Mouse (Mus musculus) lung, embryonic 14.5 days (tissue): ENCODE measurements around the gene Gm266. TPM values are rescaled to one million over a fixed set of nuclear protein-coding genes. Genes with fewer than 3 reads are reported as not detected.
A peak's percentile ranks its signal among the peaks of the same experiment; 100 is the strongest.
"Not testable (repeated sequence)": the region's sequence is repeated elsewhere in the genome, so short reads cannot be mapped to it uniquely, and the experiment has no call there.

Experiments used
- ATAC-seq: fragments of 200-750 bp; cut with Nextera tagmentation; 2 replicates; pipeline ENCODE4 v1.8.0; 2017; ENCODE audit warnings: mild to moderate bottlenecking, moderate TSS enrichment, moderate library complexity; ENCODE audit not compliant: insufficient read depth
- DNase-seq: peaks from one replicate; pipeline ENCODE4 v3.0.0-alpha.2; 2015
- H3K27ac ChIP-seq: fragments of 300-500 bp; sonication (generic); 2 replicates; pipeline ENCODE4 v1.5.1; 2014; ENCODE audit warnings: low read depth, mild to moderate bottlenecking, moderate library complexity
- H3K27me3 ChIP-seq: fragments of 300-500 bp; sonication (generic); 2 replicates; pipeline ENCODE4 v1.6.1; 2014; ENCODE audit warnings: low read length, control low read depth; ENCODE audit not compliant: insufficient read depth
- H3K36me3 ChIP-seq: fragments of 300-500 bp; sonication (generic); 2 replicates; pipeline ENCODE4 v1.6.1; 2014; ENCODE audit warnings: control low read depth; ENCODE audit not compliant: insufficient read depth
- H3K4me1 ChIP-seq: fragments of 300-500 bp; sonication (generic); 2 replicates; pipeline ENCODE4 v1.6.1; 2014; ENCODE audit warnings: antibody characterized with exemption, control low read depth; ENCODE audit not compliant: insufficient read depth
- H3K4me2 ChIP-seq: fragments of 300-500 bp; sonication (generic); 2 replicates; pipeline ENCODE4 v1.6.1; 2014; ENCODE audit warnings: mild to moderate bottlenecking
- H3K4me3 ChIP-seq: fragments of 300-500 bp; sonication (generic); 2 replicates; pipeline ENCODE4 v1.5.1; 2014; ENCODE audit warnings: low read depth, low read length
- H3K9ac ChIP-seq: fragments of 300-500 bp; sonication (generic); 2 replicates; pipeline ENCODE4 v1.6.1; 2014
- H3K9me3 ChIP-seq: fragments of 300-500 bp; sonication (generic); 2 replicates; pipeline ENCODE4 v1.6.1; 2016; ENCODE audit warnings: low read depth, low read length, control low read depth
- CTCF ChIP-seq: IDR thresholded peaks from 2 replicates; pipeline ENCODE4 v1.5.1; 2016; ENCODE audit warnings: antibody characterized with exemption, low read depth
- WGBS: fragments of 180-500 bp; shearing (Covaris S2); extraction: QIAGEN DNeasy Blood & Tissue Kit; methylation state at CpG from one replicate; pipeline ENCODE4 v1.1.7; 2014; 5-methylcytosine and 5-hydroxymethylcytosine counted together
- polyA plus RNA-seq: library from polyadenylated mRNA; unstranded; fragments of >200 nt; fragmentation: Nextera tagmentation; extraction: Ambion mirVana; gene quantifications from 2 replicates; pipeline ENCODE4 v1.2.1, GENCODE M21; 2014

Gene Gm266
- polyA plus RNA-seq, 1 experiment from 2014 or later: 10.8 TPM

GRCm38 (mm10) chr12:111514231-111514792 is 28.7 kb upstream of the Gm266 start:
- Histone ChIP-seq H3K9ac (no peak overlapping the region), H3K4me2 (no peak overlapping the region), H3K9me3 (no peaks in the 10 kb centered on the region), H3K27ac (peak overlapping the region; percentile 27; the same call in 1 of the 2 replicates), H3K27me3 (no peaks in the 10 kb centered on the region), H3K36me3 (no peaks in the 10 kb centered on the region), H3K4me1 (no peaks in the 10 kb centered on the region), H3K4me3 (no peak overlapping the region)
- WGBS: 58% methylated on average over 7 of the region's 7 CpGs
- no peak for DNase-seq
- no peak for TF ChIP-seq CTCF
- no peak for ATAC-seq

GRCm38 (mm10) chr12:111513673-111514072 is 28.1 kb upstream of the Gm266 start:
- Histone ChIP-seq H3K9me3 (no peaks in the 10 kb centered on the region), H3K27me3 (no peaks in the 10 kb centered on the region), H3K4me1 (no peaks in the 10 kb centered on the region), H3K36me3 (no peaks in the 10 kb centered on the region), H3K27ac (no peak overlapping the region), H3K4me2 (no peak overlapping the region), H3K9ac (no peak overlapping the region), H3K4me3 (no peak overlapping the region)
- no peak for TF ChIP-seq CTCF
- 59% methylated on average over 5 of the region's 5 CpGs for WGBS
- no peak for DNase-seq
- ATAC-seq: no peak

- no peak for ATAC-seq
- no peak for DNase-seq
- WGBS: 85% methylated on average over 12 of the region's 12 CpGs
- Histone ChIP-seq H3K4me1 (no peaks in the 10 kb centered on the region), H3K9me3 (no peaks in the 10 kb centered on the region), H3K27ac (no peak overlapping the region), H3K27me3 (no peaks in the 10 kb centered on the region), H3K9ac (no peak overlapping the region), H3K4me3 (no peak overlapping the region), H3K4me2 (no peak overlapping the region), H3K36me3 (no peaks in the 10 kb centered on the region)
- TF ChIP-seq CTCF: no peak
These were observed 27.0 kb upstream of the Gm266 start for GRCm38 (mm10) chr12:111512572-111513063.

GRCm38 (mm10) chr12:111508438-111508837 is 22.8 kb upstream of the Gm266 start:
- 78% methylated on average over 3 of the region's 3 CpGs for WGBS
- H3K9ac ChIP-seq, H3K4me1 ChIP-seq, ATAC-seq, H3K36me3 ChIP-seq, H3K27me3 ChIP-seq, H3K9me3 ChIP-seq, H3K4me2 ChIP-seq, H3K27ac ChIP-seq, H3K4me3 ChIP-seq, DNase-seq: not testable (repeated sequence)

- ATAC-seq (no peak), DNase-seq (no peak)
- no peak overlapping the region for H3K27ac ChIP-seq
- no peaks in the 10 kb centered on the region for H3K4me1 ChIP-seq
- no peaks in the 10 kb centered on the region for H3K9me3 ChIP-seq
- no peak for TF ChIP-seq CTCF
- 83% methylated on average over 10 of the region's 10 CpGs for WGBS
- no peak overlapping the region for H3K9ac ChIP-seq
- H3K36me3 ChIP-seq: no peaks in the 10 kb centered on the region
- no peak overlapping the region for H3K4me2 ChIP-seq
- H3K27me3 ChIP-seq: no peaks in the 10 kb centered on the region
- H3K4me3 ChIP-seq: no peak overlapping the region
These were observed 22.3 kb upstream of the Gm266 start for GRCm38 (mm10) chr12:111507962-111508361.

GRCm38 (mm10) chr12:111507001-111507400 is 21.4 kb upstream of the Gm266 start:
- H3K4me1 ChIP-seq: no peaks in the 10 kb centered on the region
- no peaks in the 10 kb centered on the region for H3K36me3 ChIP-seq
- ATAC-seq (no peak), DNase-seq (no peak)
- H3K27me3 ChIP-seq: no peaks in the 10 kb centered on the region
- no peak for TF ChIP-seq CTCF
- WGBS: 58% methylated on average over 5 of the region's 5 CpGs
- H3K9ac ChIP-seq: no peak overlapping the region
- H3K27ac ChIP-seq: no peak overlapping the region
- H3K4me2 ChIP-seq: no peak overlapping the region
- H3K9me3 ChIP-seq: no peaks in the 10 kb centered on the region
- H3K4me3 ChIP-seq: no peak overlapping the region

- Histone ChIP-seq H3K4me3 (peak overlapping the region; percentile 1; the same call in 1 of the 2 replicates), H3K27ac (no peak overlapping the region), H3K9ac (no peak overlapping the region), H3K9me3 (no peaks in the 10 kb centered on the region), H3K4me1 (no peaks in the 10 kb centered on the region), H3K4me2 (peak overlapping the region; percentile 48), H3K27me3 (no peaks in the 10 kb centered on the region), H3K36me3 (no peaks in the 10 kb centered on the region)
- WGBS: under 1% methylated on average over 12 of the region's 12 CpGs
- peak; percentile 98 for TF ChIP-seq CTCF
- ATAC-seq (peak; percentile 85), DNase-seq (peak; percentile 97)
These were observed 19.3 kb upstream of the Gm266 start for GRCm38 (mm10) chr12:111504904-111505303.
